Mouse (Mus musculus) embryo, embryonic 10.5 days (tissue): Measurements from ENCODE around the gene Smim13.
A peak's percentile ranks its signal among the peaks of the same experiment; 100 is the strongest.
"Not testable (repeated sequence)": the region's sequence is repeated elsewhere in the genome, so short reads cannot be mapped to it uniquely, and the experiment has no call there.

Experiments
- DNase-seq: peaks from one replicate; pipeline ENCODE4 v3.0.0-alpha.2; 2015; ENCODE audit warnings: low spot score

The Smim13 gene

GRCm38 (mm10) chr13:41238035-41238804 is 11.4 kb upstream of the Smim13 start:
- DNase-seq, result no peak

- DNase-seq, result peak; percentile 86
Measured at GRCm38 (mm10) chr13:41238805-41239130, 10.9 kb upstream of the Smim13 start.

- no peak for DNase-seq
Measured at GRCm38 (mm10) chr13:41241557-41241956, 8.1 kb upstream of the Smim13 start.

GRCm38 (mm10) chr13:41244306-41244830 is 5.3 kb upstream of the Smim13 start:
- no peak for DNase-seq

GRCm38 (mm10) chr13:41248751-41249520 is 708 bp upstream of the Smim13 start:
- peak; percentile 9 for DNase-seq

- DNase-seq, result peak; percentile 46
Measured at GRCm38 (mm10) chr13:41250318-41250981, 806 bp downstream of the Smim13 start.

GRCm38 (mm10) chr13:41251232-41251631 is 1.6 kb downstream of the Smim13 start:
- DNase-seq, result not testable (repeated sequence)

GRCm38 (mm10) chr13:41251667-41252066 is 2.0 kb downstream of the Smim13 start:
- DNase-seq, result no peak

GRCm38 (mm10) chr13:41252141-41252540 is 2.5 kb downstream of the Smim13 start:
- DNase-seq, result no peak

- no peak for DNase-seq
Measured at GRCm38 (mm10) chr13:41252736-41253135, 3.1 kb downstream of the Smim13 start.

- DNase-seq, result no peak
Measured at GRCm38 (mm10) chr13:41256126-41256525, 6.5 kb downstream of the Smim13 start.

- no peak for DNase-seq
Measured at GRCm38 (mm10) chr13:41256962-41257361, 7.3 kb downstream of the Smim13 start.

- DNase-seq, result no peak
Measured at GRCm38 (mm10) chr13:41257851-41258250, 8.2 kb downstream of the Smim13 start.

GRCm38 (mm10) chr13:41261617-41262016 is 12.0 kb downstream of the Smim13 start:
- DNase-seq, result not testable (repeated sequence)

- no peak for DNase-seq
Measured at GRCm38 (mm10) chr13:41263304-41264006, 13.8 kb downstream of the Smim13 start.

GRCm38 (mm10) chr13:41267827-41268408 is 18.3 kb downstream of the Smim13 start:
- DNase-seq, result peak; percentile 16

- DNase-seq, result no peak
Measured at GRCm38 (mm10) chr13:41273927-41274650, 24.4 kb downstream of the Smim13 start, which contains the start of gene Gm17364. TSS of gene Gm17364 (minus strand) at chr13:41273977.

- DNase-seq, result no peak
Measured at GRCm38 (mm10) chr13:41280696-41281095, 31.1 kb downstream of the Smim13 start.

GRCm38 (mm10) chr13:41283256-41283655 is 33.6 kb downstream of the Smim13 start:
- peak; percentile 94 for DNase-seq

- DNase-seq, result no peak
Measured at GRCm38 (mm10) chr13:41285448-41285847, 35.8 kb downstream of the Smim13 start.

GRCm38 (mm10) chr13:41286285-41286684 is 36.6 kb downstream of the Smim13 start:
- no peak for DNase-seq
